Mouse (Mus musculus) liver, postnatal 0 days (tissue): ENCODE results near the gene Gstm5.

Experiments
- CTCF ChIP-seq: sonication (generic); IDR thresholded peaks from 2 replicates; pipeline ENCODE4 v1.5.1; 2016; ENCODE audit warnings: antibody characterized with exemption, low read depth
- EP300 ChIP-seq: IDR thresholded peaks from 2 replicates; pipeline ENCODE4 v1.6.1; 2016; ENCODE audit warnings: antibody characterized with exemption, low read depth, mild to moderate bottlenecking

DNA sequence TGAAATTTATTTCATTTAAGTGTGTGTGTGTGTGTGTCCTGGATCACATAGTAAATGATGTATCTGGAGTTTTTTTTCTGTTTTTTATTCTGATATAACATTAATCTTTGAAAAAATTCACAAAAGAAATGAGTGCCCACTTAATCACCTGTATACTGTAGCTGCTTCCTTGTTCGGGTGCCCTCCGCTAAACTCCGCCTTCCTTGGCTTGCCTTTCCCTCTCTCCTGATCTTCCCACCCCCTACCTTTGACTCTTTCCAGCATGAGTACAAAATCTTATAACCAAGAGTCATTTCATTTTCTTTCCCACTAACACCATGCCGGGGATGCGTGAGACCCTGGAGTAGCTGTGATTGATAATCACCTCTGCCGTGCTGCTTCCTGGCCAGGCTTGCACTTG, 36.5 kb downstream of the Gstm5 start:
- TF ChIP-seq CTCF (no peak), EP300 (no peak)
